Mouse (Mus musculus) CH12.LX (cell line): ENCODE data around the gene Atp8b5.

Experiments
- CHD1 ChIP-seq: IDR thresholded peaks from 2 replicates; pipeline ENCODE4 v1.6.1; 2012; ENCODE audit warnings: low read depth, low read length, improper control_type of control experiment, inconsistent platforms
- CTCF ChIP-seq, 2 experiments: IDR thresholded peaks in 1 of 2; conservative IDR thresholded peaks in 1 of 2; 2 replicates each; pipeline ENCODE4 v1.5.1; 2011 to 2012; ENCODE audit warnings: low read depth in 2 of 2, low read length in 2 of 2, improper control_type of control experiment in 1 of 2, inconsistent platforms in 1 of 2, mild to moderate bottlenecking in 1 of 2, moderate library complexity in 1 of 2
- EP300 ChIP-seq: IDR thresholded peaks from 2 replicates; pipeline ENCODE4 v1.6.1; 2011; ENCODE audit warnings: low read length, improper control_type of control experiment
- NELFE ChIP-seq: IDR thresholded peaks from 2 replicates; pipeline ENCODE4 v1.6.1; 2011; ENCODE audit warnings: low read depth, low read length, improper control_type of control experiment
- POLR2A ChIP-seq: IDR thresholded peaks from 2 replicates; pipeline ENCODE4 v1.6.1; 2011; ENCODE audit warnings: low read depth, mild to moderate bottlenecking, improper control_type of control experiment, low read length
- POLR2AphosphoS2 ChIP-seq: IDR thresholded peaks from 2 replicates; pipeline ENCODE4 v1.6.1; 2011; ENCODE audit warnings: low read depth, low read length, improper control_type of control experiment
- RAD21 ChIP-seq: IDR thresholded peaks from 2 replicates; pipeline ENCODE4 v1.6.1; 2011; ENCODE audit warnings: low read depth, mild to moderate bottlenecking, low read length, improper control_type of control experiment, moderate library complexity
- RCOR1 ChIP-seq: conservative IDR thresholded peaks from 2 replicates; pipeline ENCODE4 v1.6.1; 2012; ENCODE audit warnings: low read depth, mild to moderate bottlenecking, inconsistent platforms, low read length, improper control_type of control experiment
- SMC3 ChIP-seq: IDR thresholded peaks from 2 replicates; pipeline ENCODE4 v1.6.1; 2011; ENCODE audit warnings: low read depth, low read length, improper control_type of control experiment
- USF2 ChIP-seq: conservative IDR thresholded peaks from 2 replicates; pipeline ENCODE4 v1.6.1; 2011; ENCODE audit warnings: low read depth, low read length, improper control_type of control experiment

GRCm38 (mm10) chr4:43349206-43349605 is 82.2 kb downstream of the Atp8b5 start:
- TF ChIP-seq CTCF (conservative IDR thresholded peaks at IDR 0.05 in 1 of 2, IDR thresholded peaks at IDR 0.05 in 1 of 2; ENCODE audit: low read depth in 2 of 2, low read length in 2 of 2): no peak
- no peak for TF ChIP-seq POLR2AphosphoS2
- no peak for TF ChIP-seq USF2
- TF ChIP-seq CHD1: no peak
- no peak for TF ChIP-seq SMC3
- no peak for TF ChIP-seq RCOR1
- no peak for TF ChIP-seq EP300
- no peak for TF ChIP-seq POLR2A
- TF ChIP-seq RAD21: no peak
- no peak for TF ChIP-seq NELFE
